Mouse (Mus musculus): ENCODE results near the gene Pak6. TPM values are rescaled to one million over a fixed set of nuclear protein-coding genes. Genes with fewer than 3 reads are reported as not detected.

The Pak6 gene
- polyA plus RNA-seq, 1 experiment from 2014 or later = 0.30 TPM

- peaks cover 75% of the 10 kb centered on the region for H3K27me3 ChIP-seq (ENCODE audit: control insufficient read depth, insufficient read depth, low read depth, low read length)
- no peak overlapping the region for H3K27ac ChIP-seq (ENCODE audit: low read length)
- H3K9ac ChIP-seq (ENCODE audit: low read depth, low read length) = no peak overlapping the region
- no peak overlapping the region for H3K4me3 ChIP-seq (ENCODE audit: low read depth, low read length)
- no peak; the same call in 1 of the 2 replicates for ATAC-seq (ENCODE audit: low read depth)
- no peaks in the 10 kb centered on the region for H3K36me3 ChIP-seq (ENCODE audit: control insufficient read depth, insufficient read depth)
- no peaks in the 10 kb centered on the region for H3K9me3 ChIP-seq (replicated peaks; ENCODE audit: control insufficient read depth, low read length)
- WGBS (ENCODE audit: insufficient replicate concordance) = 30% methylated on average over 4 of the region's 4 CpGs
- H3K4me2 ChIP-seq (ENCODE audit: low read depth, low read length) = no peak overlapping the region
- H3K4me1 ChIP-seq (ENCODE audit: control insufficient read depth, low read depth, low read length) = peaks cover 9% of the 10 kb centered on the region
Measured at GRCm38 (mm10) chr2:118709655-118710221, 46.6 kb downstream of the Pak6 start.

GRCm38 (mm10) chr2:118711038-118711494 lies 48.0 kb downstream of the Pak6 start:
- peaks cover 9% of the 10 kb centered on the region for H3K4me1 ChIP-seq (ENCODE audit: control insufficient read depth, low read depth, low read length)
- H3K9me3 ChIP-seq (replicated peaks; ENCODE audit: control insufficient read depth, low read length) = no peaks in the 10 kb centered on the region
- H3K27me3 ChIP-seq (ENCODE audit: control insufficient read depth, insufficient read depth, low read depth, low read length) = peaks cover 62% of the 10 kb centered on the region
- peak overlapping the region; percentile 49 for H3K4me2 ChIP-seq (ENCODE audit: low read depth, low read length)
- H3K36me3 ChIP-seq (ENCODE audit: control insufficient read depth, insufficient read depth) = no peaks in the 10 kb centered on the region
- peak overlapping the region; percentile 30; the same call in 1 of the 2 replicates for H3K4me3 ChIP-seq (ENCODE audit: low read depth, low read length)
- H3K9ac ChIP-seq (ENCODE audit: low read depth, low read length) = no peak overlapping the region
- no peak overlapping the region for H3K27ac ChIP-seq (ENCODE audit: low read length)
- ATAC-seq (ENCODE audit: low read depth) = peak; percentile 25
- WGBS (ENCODE audit: insufficient replicate concordance) = 30% methylated on average over 33 of the region's 36 CpGs

- Histone ChIP-seq H3K4me2 (ENCODE audit: low read depth, low read length) (no peak overlapping the region), H3K4me3 (ENCODE audit: low read depth, low read length) (no peak overlapping the region), H3K9me3 (replicated peaks; ENCODE audit: control insufficient read depth, low read length) (no peaks in the 10 kb centered on the region), H3K27me3 (ENCODE audit: control insufficient read depth, insufficient read depth, low read depth, low read length) (peaks cover 38% of the 10 kb centered on the region), H3K9ac (ENCODE audit: low read depth, low read length) (no peak overlapping the region), H3K27ac (ENCODE audit: low read length) (no peak overlapping the region), H3K4me1 (ENCODE audit: control insufficient read depth, low read depth, low read length) (peaks cover 9% of the 10 kb centered on the region), H3K36me3 (ENCODE audit: control insufficient read depth, insufficient read depth) (no peaks in the 10 kb centered on the region)
- 74% methylated on average over 6 of the region's 6 CpGs for WGBS (ENCODE audit: insufficient replicate concordance)
- ATAC-seq (ENCODE audit: low read depth) = no peak
Measured at GRCm38 (mm10) chr2:118713631-118714030, 50.5 kb downstream of the Pak6 start.

- Histone ChIP-seq H3K4me1 (ENCODE audit: control insufficient read depth, low read depth, low read length) (peaks cover 9% of the 10 kb centered on the region), H3K4me2 (ENCODE audit: low read depth, low read length) (no peak overlapping the region), H3K9ac (ENCODE audit: low read depth, low read length) (no peak overlapping the region), H3K27me3 (ENCODE audit: control insufficient read depth, insufficient read depth, low read depth, low read length) (peaks cover 33% of the 10 kb centered on the region), H3K9me3 (replicated peaks; ENCODE audit: control insufficient read depth, low read length) (no peaks in the 10 kb centered on the region), H3K36me3 (ENCODE audit: control insufficient read depth, insufficient read depth) (no peaks in the 10 kb centered on the region), H3K4me3 (ENCODE audit: low read depth, low read length) (no peak overlapping the region), H3K27ac (ENCODE audit: low read length) (no peak overlapping the region)
- WGBS (ENCODE audit: insufficient replicate concordance) = 48% methylated on average over 4 of the region's 4 CpGs
- no peak for ATAC-seq (ENCODE audit: low read depth)
Measured at GRCm38 (mm10) chr2:118714230-118714629, 51.1 kb downstream of the Pak6 start.

- Histone ChIP-seq H3K27me3 (ENCODE audit: control insufficient read depth, insufficient read depth, low read depth, low read length) (peaks cover 11% of the 10 kb centered on the region), H3K9ac (ENCODE audit: low read depth, low read length) (no peak overlapping the region), H3K9me3 (replicated peaks; ENCODE audit: control insufficient read depth, low read length) (no peaks in the 10 kb centered on the region), H3K4me1 (ENCODE audit: control insufficient read depth, low read depth, low read length) (no peaks in the 10 kb centered on the region), H3K4me2 (ENCODE audit: low read depth, low read length) (no peak overlapping the region), H3K36me3 (ENCODE audit: control insufficient read depth, insufficient read depth) (no peaks in the 10 kb centered on the region), H3K4me3 (ENCODE audit: low read depth, low read length) (no peak overlapping the region), H3K27ac (ENCODE audit: low read length) (no peak overlapping the region)
- ATAC-seq (ENCODE audit: low read depth) = no peak
- 64% methylated on average over 5 of the region's 5 CpGs for WGBS (ENCODE audit: insufficient replicate concordance)
Measured at GRCm38 (mm10) chr2:118716677-118717076, 53.6 kb downstream of the Pak6 start.

- H3K4me2 ChIP-seq (ENCODE audit: low read depth, low read length) = no peak overlapping the region
- H3K36me3 ChIP-seq (ENCODE audit: control insufficient read depth, insufficient read depth) = no peaks in the 10 kb centered on the region
- H3K9me3 ChIP-seq (replicated peaks; ENCODE audit: control insufficient read depth, low read length) = no peaks in the 10 kb centered on the region
- 25% methylated on average over 15 of the region's 15 CpGs for WGBS (ENCODE audit: insufficient replicate concordance)
- no peaks in the 10 kb centered on the region for H3K4me1 ChIP-seq (ENCODE audit: control insufficient read depth, low read depth, low read length)
- no peak overlapping the region for H3K9ac ChIP-seq (ENCODE audit: low read depth, low read length)
- ATAC-seq (ENCODE audit: low read depth) = no peak
- H3K27me3 ChIP-seq (ENCODE audit: control insufficient read depth, insufficient read depth, low read depth, low read length) = peaks cover under 1% of the 10 kb centered on the region; the same call in 1 of the 2 replicates
- no peak overlapping the region for H3K27ac ChIP-seq (ENCODE audit: low read length)
- H3K4me3 ChIP-seq (ENCODE audit: low read depth, low read length) = no peak overlapping the region
Measured at GRCm38 (mm10) chr2:118723693-118724486, 60.8 kb downstream of the Pak6 start.

- Histone ChIP-seq H3K4me1 (ENCODE audit: control insufficient read depth, low read depth, low read length) (peaks cover 7% of the 10 kb centered on the region), H3K36me3 (ENCODE audit: control insufficient read depth, insufficient read depth) (no peaks in the 10 kb centered on the region), H3K4me2 (ENCODE audit: low read depth, low read length) (no peak overlapping the region), H3K4me3 (ENCODE audit: low read depth, low read length) (no peak overlapping the region), H3K27ac (ENCODE audit: low read length) (no peak overlapping the region), H3K9me3 (replicated peaks; ENCODE audit: control insufficient read depth, low read length) (no peaks in the 10 kb centered on the region), H3K9ac (ENCODE audit: low read depth, low read length) (no peak overlapping the region), H3K27me3 (ENCODE audit: control insufficient read depth, insufficient read depth, low read depth, low read length) (peaks cover 3% of the 10 kb centered on the region; the same call in 1 of the 2 replicates)
- 62% methylated on average over 4 of the region's 4 CpGs for WGBS (ENCODE audit: insufficient replicate concordance)
- ATAC-seq (ENCODE audit: low read depth) = no peak
Measured at GRCm38 (mm10) chr2:118725511-118725910, 62.4 kb downstream of the Pak6 start.

GRCm38 (mm10) chr2:118726873-118727272 lies 63.8 kb downstream of the Pak6 start:
- Histone ChIP-seq H3K27ac (ENCODE audit: low read length) (no peak overlapping the region), H3K36me3 (ENCODE audit: control insufficient read depth, insufficient read depth) (no peaks in the 10 kb centered on the region), H3K9ac (ENCODE audit: low read depth, low read length) (no peak overlapping the region), H3K9me3 (replicated peaks; ENCODE audit: control insufficient read depth, low read length) (no peaks in the 10 kb centered on the region), H3K4me1 (ENCODE audit: control insufficient read depth, low read depth, low read length) (peaks cover 7% of the 10 kb centered on the region), H3K27me3 (ENCODE audit: control insufficient read depth, insufficient read depth, low read depth, low read length) (peaks cover 3% of the 10 kb centered on the region; the same call in 1 of the 2 replicates), H3K4me3 (ENCODE audit: low read depth, low read length) (peak overlapping the region; percentile 33), H3K4me2 (ENCODE audit: low read depth, low read length) (no peak overlapping the region)
- ATAC-seq (ENCODE audit: low read depth) = no peak
- WGBS (ENCODE audit: insufficient replicate concordance) = 54% methylated on average over 2 of the region's 2 CpGs

GRCm38 (mm10) chr2:118727911-118728310 lies 64.8 kb downstream of the Pak6 start:
- H3K4me1 ChIP-seq (ENCODE audit: control insufficient read depth, low read depth, low read length) = peaks cover 7% of the 10 kb centered on the region
- H3K36me3 ChIP-seq (ENCODE audit: control insufficient read depth, insufficient read depth) = no peaks in the 10 kb centered on the region
- H3K4me3 ChIP-seq (ENCODE audit: low read depth, low read length) = peak overlapping the region; percentile 33
- peaks cover 3% of the 10 kb centered on the region; the same call in 1 of the 2 replicates for H3K27me3 ChIP-seq (ENCODE audit: control insufficient read depth, insufficient read depth, low read depth, low read length)
- H3K9ac ChIP-seq (ENCODE audit: low read depth, low read length) = no peak overlapping the region
- WGBS (ENCODE audit: insufficient replicate concordance) = 8% methylated on average over 9 of the region's 9 CpGs
- no peak for ATAC-seq (ENCODE audit: low read depth)
- no peaks in the 10 kb centered on the region for H3K9me3 ChIP-seq (replicated peaks; ENCODE audit: control insufficient read depth, low read length)
- peak overlapping the region; percentile 10 for H3K4me2 ChIP-seq (ENCODE audit: low read depth, low read length)
- 0 out of 2 replicates have a peak overlapping the region, but pooled peaks have one; percentile 2 for H3K27ac ChIP-seq (ENCODE audit: low read length)

Measured in liver, embryonic 16.5 days (tissue).